Mouse (Mus musculus) gastrocnemius, adult 2 months (tissue): ENCODE measurements around the gene BC051142. TPM values are rescaled to one million over a fixed set of nuclear protein-coding genes. Genes with fewer than 3 reads are reported as not detected.
"Not testable (repeated sequence)": the region's sequence is repeated elsewhere in the genome, so short reads cannot be mapped to it uniquely, and the experiment has no call there.

Source experiments
- DNase-seq: peaks from one replicate; pipeline ENCODE4 v3.0.0; 2022
- H3K27ac ChIP-seq: fragments of 200-600 bp; 2 replicates; pipeline ENCODE4 v1.8.1; 2022; ENCODE audit warnings: mild to moderate bottlenecking
- H3K4me3 ChIP-seq: fragments of 200-600 bp; 2 replicates; pipeline ENCODE4 v1.8.1; 2022; ENCODE audit warnings: mild to moderate bottlenecking, moderate library complexity
- CTCF ChIP-seq: fragments of 200-600 bp; IDR thresholded peaks from 2 replicates; pipeline ENCODE4 v1.8.1; 2022; ENCODE audit warnings: antibody characterized with exemption, mild to moderate bottlenecking, moderate library complexity
- intact Hi-C: fragments of 180-260 bp; cut with DNase I; formaldehyde crosslinking; loops from one replicate; pipeline ENCODE4 v1.15.1; 2025
- total RNA-seq, 2 experiments: library from RNA; stranded (reverse); gene quantifications; 2 replicates each; pipeline ENCODE4 v1.2.3; 2021

The BC051142 gene
- total RNA-seq, 2 experiments from 2014 or later: 0.43 TPM; not detected in 1

GRCm38 (mm10) chr17:34437120-34437519 lies 38.5 kb downstream of the BC051142 start:
- no peak overlapping the region for H3K27ac ChIP-seq
- DNase-seq: no peak
- intact Hi-C loops: no loop called here

DNA sequence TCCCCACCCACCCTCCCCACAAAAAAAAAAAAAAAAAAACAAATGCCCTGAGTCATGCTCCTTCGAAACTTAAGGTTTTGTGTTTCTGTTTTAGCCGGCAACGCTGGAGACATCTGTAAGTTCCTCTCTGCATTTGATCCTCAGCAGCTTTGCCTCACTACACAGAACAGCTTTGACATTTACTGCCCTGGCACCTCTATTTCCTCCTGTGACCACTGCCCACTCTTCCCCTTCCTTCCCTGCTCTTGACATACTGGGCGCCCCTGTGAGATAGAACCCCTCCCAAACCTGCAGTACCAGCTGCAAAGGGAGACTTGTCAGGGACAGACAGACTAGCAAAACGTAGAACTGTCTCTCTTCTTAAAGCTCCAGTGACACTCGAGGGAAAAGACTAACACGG lies 39.0 kb downstream of the BC051142 start:
- intact Hi-C loops: no loop called here
- H3K27ac ChIP-seq: no peak overlapping the region
- H3K4me3 ChIP-seq: no peak overlapping the region
- TF ChIP-seq CTCF: no peak
- DNase-seq: no peak

More at GRCm38 (mm10) chr17:34437120-34437519, 38.5 kb downstream of the BC051142 start:
- no peak overlapping the region for H3K4me3 ChIP-seq
- TF ChIP-seq CTCF: no peak

DNA sequence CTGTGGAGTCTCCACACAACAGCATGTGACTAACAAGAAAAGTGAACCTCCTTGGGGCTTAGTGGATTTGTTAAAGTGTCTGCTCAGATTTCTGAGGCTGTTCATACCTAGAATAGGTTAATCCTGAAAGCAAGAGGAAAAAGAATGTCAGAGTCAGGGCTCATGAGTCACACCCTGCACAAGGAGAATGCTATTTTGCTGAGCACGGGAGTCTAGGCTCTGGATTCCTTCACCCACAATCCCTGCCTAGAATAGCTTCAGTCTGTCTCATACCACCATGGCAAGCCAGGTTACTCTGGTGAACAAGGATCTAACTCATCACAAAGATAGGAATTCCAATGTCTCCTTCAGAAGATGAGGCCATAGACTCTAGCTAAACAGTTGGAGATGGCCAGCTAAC lies 40.0 kb downstream of the BC051142 start:
- intact Hi-C loops: no loop called here
- H3K4me3 ChIP-seq: no peak overlapping the region
- no peak for TF ChIP-seq CTCF
- no peak for DNase-seq
- no peak overlapping the region for H3K27ac ChIP-seq

GRCm38 (mm10) chr17:34439795-34440194 lies 41.2 kb downstream of the BC051142 start:
- H3K27ac ChIP-seq: no peak overlapping the region
- no peak overlapping the region for H3K4me3 ChIP-seq
- intact Hi-C loops: loop anchor here (2.0 to 10.0 kb wide), 2 partner anchors 115 to 179 kb away; no protein-coding TSS in a partner anchor
- TF ChIP-seq CTCF: peak; percentile 71
- no peak for DNase-seq

DNA sequence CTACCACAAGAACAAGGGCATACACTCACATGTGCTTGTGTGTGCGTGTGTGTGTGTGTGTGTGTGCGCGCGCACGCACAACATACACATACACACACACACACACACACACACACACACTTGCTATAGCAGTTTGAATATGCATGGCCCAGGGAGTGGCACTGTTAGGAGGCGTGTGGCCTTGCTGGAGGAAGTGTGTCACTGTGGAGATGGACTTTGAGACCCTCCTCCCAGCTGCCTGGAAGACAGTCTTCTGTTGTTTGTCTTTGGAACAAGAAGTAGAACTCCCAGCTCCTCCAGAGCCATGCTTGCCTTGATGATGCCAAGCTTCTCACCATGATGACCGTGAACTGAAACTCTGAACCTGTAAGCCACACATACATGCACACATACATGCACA lies 43.4 kb downstream of the BC051142 start:
- Histone ChIP-seq H3K4me3 (no peak overlapping the region), H3K27ac (no peak overlapping the region)
- no peak for TF ChIP-seq CTCF
- intact Hi-C loops: loop anchor here (2.0 to 10.0 kb wide), 2 partner anchors 113 to 177 kb away; no protein-coding TSS in a partner anchor
- DNase-seq: no peak

DNA sequence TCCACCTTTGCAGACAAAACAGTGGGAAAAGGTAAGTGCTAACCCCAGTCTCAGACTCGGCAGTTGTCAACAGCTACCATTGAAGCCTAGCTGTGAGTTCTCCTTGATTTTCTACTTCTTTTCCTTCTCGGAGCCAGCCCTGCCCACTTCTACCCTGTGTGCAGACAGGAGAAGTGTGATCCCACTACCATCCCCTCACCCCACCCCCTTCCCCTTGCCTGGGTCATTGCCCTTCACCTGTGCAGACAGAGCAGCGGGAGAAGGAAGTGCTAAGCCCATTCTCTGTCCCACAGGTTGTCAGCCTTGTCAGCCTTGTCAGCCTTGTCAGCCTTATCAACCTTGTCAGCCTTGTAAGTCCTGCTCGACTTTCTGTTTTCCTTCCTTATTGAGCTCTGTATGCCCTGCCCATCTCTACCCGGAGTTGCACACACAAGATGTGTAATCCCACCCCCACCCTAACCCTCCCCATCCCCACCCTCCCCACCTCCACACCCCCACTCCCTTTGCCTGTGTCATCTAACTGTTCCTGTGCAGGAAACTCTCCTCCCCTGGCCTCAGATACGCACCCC lies 49.9 kb downstream of the BC051142 start:
- no peak for DNase-seq
- intact Hi-C loops: loop anchor here (10.0 kb wide), 1 partner anchor 106 kb away; no protein-coding TSS in a partner anchor
- H3K27ac ChIP-seq: no peak overlapping the region
- no peak overlapping the region for H3K4me3 ChIP-seq
- no peak for TF ChIP-seq CTCF

DNA sequence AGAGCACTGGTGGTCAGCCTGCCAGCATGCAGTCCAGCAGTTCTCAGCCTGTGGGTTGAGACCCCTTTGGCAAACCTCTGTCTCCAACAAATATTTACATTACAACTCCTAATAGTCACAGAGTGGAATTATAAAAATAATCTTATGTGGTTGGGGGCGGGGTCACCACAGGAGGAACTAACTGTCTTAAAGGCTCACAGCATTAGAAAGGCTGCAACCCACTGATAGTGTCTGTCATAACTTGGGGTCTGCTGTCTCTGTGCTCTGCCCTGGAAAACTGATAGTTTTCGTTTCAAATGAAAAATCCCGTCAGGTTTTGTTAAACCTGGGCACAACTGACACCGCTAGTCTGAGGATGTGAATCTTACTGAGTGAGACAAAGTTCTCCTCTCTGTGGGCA lies 59.0 kb downstream of the BC051142 start:
- TF ChIP-seq CTCF: no peak
- no peak overlapping the region for H3K4me3 ChIP-seq
- H3K27ac ChIP-seq: no peak overlapping the region
- DNase-seq: no peak
- intact Hi-C loops: no loop called here

- H3K27ac ChIP-seq: no peak overlapping the region
- no peak for TF ChIP-seq CTCF
- DNase-seq: no peak
- intact Hi-C loops: no loop called here
- H3K4me3 ChIP-seq: no peak overlapping the region
These were observed 60.6 kb downstream of the BC051142 start for GRCm38 (mm10) chr17:34459255-34459654.

- DNase-seq, intact Hi-C loops, H3K27ac ChIP-seq, H3K4me3 ChIP-seq: not testable (repeated sequence)
These were observed 67.3 kb downstream of the BC051142 start for GRCm38 (mm10) chr17:34465906-34466305.

GRCm38 (mm10) chr17:34470491-34470890 lies 71.9 kb downstream of the BC051142 start:
- intact Hi-C loops: no loop called here
- no peak for TF ChIP-seq CTCF
- Histone ChIP-seq H3K27ac (no peak overlapping the region), H3K4me3 (no peak overlapping the region)
- no peak for DNase-seq

DNA sequence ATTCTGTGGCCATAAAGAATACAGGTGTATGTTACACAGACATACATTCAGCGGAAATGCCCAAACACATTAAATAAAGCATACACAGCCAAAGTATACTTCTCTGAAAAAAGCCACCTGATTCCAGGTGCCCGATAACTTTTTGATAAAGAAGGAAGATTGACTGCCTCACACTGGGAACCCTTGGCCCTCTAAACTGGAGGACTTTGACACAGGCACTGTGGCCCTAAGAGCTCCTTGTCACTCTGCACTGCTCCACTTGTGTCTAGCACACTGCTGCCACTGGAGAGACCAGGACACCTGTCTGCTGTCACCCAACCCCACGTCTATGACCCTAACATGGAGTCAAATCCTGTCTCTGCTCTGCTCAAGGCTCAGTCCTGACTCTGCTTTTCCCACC lies 76.4 kb downstream of the BC051142 start:
- no peak overlapping the region for H3K27ac ChIP-seq
- intact Hi-C loops: no loop called here
- DNase-seq: no peak
- no peak overlapping the region for H3K4me3 ChIP-seq
- no peak for TF ChIP-seq CTCF

DNA sequence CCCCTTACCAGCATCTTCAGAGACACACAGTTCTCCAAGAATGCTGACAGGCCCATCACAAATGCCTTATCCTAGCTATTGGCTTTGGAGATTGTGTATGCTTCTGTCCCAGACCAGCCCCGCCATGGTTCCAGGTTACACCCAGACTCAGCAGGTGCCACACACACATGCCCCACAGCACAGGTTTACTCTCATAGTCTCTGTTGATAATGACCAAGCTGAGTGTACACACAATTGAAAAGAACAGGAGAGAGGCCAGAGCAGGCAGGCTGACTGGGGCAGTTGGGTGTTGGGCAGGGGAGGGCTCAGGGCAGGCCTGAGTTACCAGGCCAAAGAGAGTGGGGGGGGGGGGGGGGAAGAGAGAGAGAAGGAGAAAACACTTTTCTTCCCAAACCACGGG lies 77.8 kb downstream of the BC051142 start:
- Histone ChIP-seq H3K4me3 (no peak overlapping the region), H3K27ac (no peak overlapping the region)
- no peak for DNase-seq
- intact Hi-C loops: no loop called here
- TF ChIP-seq CTCF: no peak

DNA sequence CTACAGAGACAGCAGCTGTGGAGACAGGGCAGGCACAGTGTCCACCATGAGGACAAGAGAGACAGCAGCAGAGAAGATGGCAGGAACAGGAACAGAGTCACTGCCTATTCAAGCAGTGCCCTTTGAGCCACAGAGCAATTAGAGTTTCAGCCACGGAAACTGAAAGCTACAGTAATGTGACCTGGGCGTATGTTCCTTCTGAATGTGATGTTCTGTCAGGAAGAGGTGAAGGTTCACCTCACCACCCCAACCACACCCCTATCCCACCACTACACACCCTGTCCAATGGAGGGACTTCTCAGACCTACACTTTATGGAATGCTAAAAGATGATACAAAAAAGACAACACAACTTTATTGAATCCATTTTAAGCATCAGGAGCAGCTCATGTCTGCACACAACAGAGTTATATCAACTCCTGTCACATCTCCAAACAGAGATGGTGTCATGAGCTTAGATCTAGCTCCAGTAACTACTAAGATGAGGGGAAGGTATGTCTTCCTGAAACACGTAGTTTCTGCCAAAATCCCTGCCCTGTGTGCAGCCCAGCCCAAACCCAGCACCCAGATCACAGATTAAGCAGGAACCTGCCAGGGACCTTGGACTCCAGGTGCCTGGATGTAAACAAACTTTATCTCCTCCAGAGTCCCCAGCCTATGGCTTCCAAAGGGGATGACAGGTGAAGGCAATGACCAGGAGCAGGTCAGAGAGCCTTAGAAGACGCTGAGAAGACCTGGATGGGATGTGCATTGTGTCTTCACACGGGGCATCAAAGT lies 78.8 kb downstream of the BC051142 start, which contains the start of gene Btnl4:
Btnl4 (minus strand) TSS at position 81 of the 776 bp plus-strand sequence.
- DNase-seq, H3K4me3 ChIP-seq, intact Hi-C loops, H3K27ac ChIP-seq: not testable (repeated sequence)
